Mouse (Mus musculus) cerebellum, postnatal 36 days (tissue): Measurements from ENCODE around the gene Ankdd1b.

Source experiments
- DNase-seq, 2 experiments: peaks; one replicate each; pipeline ENCODE4 v3.0.0; 2021 to 2022; ENCODE audit warnings: mixed read lengths in 2 of 2

The Ankdd1b gene

DNA sequence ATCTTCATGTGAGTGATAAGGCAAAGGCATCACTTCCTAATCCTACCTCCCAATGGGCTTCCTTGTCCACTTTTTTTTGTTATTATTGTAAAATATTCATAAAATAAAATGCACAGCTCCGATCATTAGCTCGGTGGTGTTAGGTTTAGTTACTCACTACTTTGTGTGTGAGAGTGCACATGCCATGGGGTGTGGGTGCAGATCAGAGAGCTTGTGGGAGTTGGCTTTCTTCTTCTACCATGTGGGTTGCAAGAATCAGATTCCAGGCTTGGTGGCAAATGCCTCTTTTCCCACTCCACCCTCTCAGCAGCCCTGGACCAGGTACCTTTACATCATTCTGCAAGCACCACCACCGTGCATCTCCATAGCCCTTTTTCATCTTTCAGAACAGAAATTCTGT is 18.4 kb downstream of the Ankdd1b start:
- DNase-seq: no peak

DNA sequence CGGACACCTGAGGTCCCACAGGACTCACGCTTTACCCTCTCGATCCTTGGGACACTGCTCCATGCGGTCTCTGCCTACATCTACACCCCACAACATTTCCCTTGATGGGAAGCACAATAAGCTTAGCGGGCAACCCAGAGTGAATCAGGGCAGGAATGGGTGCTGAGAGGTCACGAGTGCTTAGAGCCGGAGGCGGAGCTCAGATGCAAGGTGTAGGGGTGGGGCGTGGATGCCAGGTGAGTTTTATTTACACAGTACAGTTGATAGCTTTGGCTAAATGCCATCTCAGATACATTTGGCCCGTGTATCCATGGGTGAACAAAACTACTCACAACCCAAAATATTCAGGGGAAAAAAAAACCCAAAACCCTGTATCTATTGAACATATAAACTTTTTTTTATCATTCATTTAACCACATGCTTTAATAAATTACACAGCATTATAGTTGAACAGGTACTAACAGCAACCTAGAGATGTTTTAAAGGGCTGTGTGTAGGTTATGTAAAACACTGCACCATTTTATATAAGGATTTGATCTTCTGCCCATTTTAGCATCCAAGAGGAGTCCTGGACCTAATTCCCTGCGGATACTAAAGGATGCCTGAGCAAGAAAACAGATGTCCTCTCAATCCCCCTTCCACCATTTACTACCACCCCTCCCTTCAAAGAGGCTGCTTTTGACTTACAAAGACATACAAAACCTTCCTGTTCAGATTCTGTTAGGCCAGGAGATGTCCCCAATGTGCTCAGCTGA is 19.4 kb downstream of the Ankdd1b start:
- DNase-seq: no peak

DNA sequence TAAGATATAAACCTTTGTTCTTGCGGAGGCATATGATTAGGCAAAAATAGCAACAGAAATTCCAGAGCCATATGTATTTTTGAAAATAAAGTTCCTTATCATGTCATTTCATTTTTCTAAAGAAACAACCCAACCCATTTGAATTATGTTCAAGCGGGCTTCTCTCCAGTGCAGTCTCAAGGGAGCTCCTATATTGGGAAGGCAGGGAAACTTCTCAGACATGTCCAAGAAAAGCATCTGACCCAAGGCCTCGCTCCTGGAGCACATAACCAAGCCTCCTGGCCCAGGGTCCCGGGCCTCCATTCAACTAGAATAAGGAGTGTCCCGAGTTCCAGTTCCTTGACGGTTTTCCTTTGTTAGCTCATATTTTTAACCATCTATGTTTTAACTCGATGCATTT is 20.1 kb downstream of the Ankdd1b start:
- DNase-seq: no peak

DNA sequence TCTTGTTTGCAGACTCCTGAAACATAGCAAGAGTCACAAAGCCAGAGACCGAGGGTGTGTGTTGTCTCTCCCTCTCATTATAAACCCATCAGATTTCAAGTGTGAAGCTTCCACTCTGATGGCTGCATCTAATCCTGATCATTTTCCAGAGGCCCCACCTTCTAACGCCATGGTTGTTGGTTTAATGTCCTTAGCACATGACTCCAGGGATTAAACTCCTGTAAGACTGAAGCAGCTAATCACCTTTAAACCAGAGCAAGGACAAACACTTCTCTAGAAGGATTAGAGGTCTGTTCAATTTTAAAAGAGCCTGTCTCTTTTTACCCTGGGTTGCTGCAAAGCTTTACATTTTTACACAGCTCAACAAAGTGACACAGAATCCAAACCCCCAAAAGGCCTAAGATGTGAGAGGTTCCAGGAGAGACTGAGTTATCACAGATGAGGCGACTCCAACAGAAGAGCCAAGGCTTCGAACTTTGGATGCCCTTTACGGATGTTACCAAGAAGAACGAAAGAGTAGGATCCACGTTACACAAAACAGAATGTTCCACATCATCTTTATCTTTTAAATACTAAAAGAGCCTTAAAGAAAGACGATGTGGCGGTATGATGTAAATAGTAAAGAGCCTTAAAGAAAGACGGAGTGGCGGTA is 20.7 kb downstream of the Ankdd1b start:
- DNase-seq: no peak

DNA sequence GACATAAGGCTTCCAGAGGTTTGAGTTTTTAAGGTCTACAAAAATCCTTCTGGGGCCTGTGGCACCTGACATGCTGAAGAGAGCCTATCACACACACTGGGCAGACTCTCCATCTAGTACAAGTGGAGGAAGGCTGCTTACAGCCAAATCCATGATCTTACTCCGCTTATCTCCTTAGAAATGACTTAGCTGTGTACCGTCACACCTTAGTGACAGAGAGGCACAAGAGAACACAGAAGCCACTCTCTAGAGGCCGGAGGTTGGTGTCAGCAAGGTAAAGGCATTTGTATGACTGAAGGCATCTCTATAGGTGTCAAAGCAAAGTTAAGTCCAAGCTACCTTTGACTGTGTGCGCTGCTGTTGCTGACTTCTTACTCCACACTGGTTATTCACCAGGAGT is 30.6 kb downstream of the Ankdd1b start:
- no peak for DNase-seq

DNA sequence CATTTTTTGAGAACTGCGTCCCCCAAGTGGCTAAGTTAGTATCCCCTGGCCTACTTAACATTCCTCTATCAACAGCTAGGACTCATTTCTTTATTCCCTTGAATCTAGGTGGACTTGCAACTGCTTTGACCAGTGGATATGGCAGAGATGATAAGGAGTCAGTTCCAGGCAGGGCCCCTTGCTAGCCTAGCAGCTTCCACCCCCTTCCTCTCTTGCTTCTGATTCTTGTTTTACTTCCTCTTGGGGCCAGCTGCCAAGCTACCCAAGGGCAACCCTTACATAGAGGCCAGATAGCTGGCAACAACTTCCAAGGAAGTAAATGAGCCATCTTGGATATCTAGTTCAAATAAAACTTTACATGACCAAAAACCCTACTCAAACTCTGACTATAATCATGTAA is 34.1 kb downstream of the Ankdd1b start:
- DNase-seq: no peak

DNA sequence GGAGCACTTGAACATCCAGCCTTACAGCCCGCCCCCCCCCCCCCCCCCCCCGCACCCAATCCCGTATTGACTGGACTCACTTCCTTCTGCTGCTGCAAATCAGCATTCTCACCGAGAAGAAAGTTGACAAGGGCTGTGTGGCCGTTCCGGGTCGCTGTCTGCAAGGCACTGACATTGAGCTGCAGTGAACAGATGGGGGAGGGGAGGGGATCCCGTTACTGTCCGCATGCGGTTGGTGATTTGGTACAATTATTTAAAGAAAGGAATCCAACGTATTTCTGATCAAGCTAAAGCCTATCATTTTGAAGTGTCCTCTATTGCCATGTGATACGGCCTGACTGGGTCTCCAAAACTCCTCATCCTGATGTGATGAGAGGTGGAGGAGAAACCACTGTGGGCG is 35.2 kb downstream of the Ankdd1b start:
- no peak for DNase-seq

DNA sequence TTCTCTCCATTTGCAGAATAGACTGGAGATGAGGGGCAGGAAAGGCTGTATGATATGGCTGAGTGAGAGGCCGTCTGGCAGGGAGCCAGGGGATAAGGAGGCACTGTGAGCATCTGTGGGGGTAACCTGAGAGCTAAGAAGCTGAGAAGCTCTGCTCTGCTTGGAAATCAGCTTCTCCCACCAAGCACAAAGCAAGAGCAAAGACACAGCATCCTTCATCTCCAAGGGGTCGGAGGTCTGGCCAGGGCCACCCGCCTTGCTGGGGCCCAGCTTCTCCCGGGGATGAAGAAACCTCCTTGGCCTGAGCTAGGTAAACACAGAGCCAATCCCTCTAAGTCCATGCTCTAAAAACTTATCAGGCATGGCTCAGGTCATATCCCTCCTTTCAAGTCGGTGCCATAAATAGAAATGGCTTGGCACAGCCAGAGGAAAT is 36.1 kb downstream of the Ankdd1b start:
- DNase-seq: no peak

DNA sequence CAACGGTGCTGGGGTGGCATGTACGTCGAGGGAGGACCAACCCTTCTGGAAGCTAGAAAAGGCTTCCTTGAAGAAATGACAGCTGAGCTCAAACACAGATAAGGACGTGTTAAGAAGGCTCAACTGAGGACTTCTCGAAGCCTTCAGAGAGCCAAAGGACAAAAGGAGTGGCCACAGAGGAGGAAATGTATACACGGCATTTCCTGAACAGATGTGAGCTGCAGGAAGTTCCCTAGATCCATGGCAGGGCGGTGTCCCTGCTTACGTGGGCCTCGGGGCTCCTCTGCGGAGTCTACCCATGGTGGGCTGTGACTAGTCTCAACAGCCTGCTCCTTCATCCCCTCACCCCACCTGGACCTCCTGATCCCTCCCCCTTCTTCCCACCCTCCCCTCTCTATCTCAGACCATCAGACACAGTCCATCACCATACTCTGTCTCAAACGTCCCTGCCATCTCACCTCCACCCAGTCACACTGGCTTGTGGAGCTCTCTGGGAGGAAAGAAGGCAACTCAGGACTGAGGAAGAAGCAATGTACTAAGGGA is 37.3 kb downstream of the Ankdd1b start:
- no peak for DNase-seq

DNA sequence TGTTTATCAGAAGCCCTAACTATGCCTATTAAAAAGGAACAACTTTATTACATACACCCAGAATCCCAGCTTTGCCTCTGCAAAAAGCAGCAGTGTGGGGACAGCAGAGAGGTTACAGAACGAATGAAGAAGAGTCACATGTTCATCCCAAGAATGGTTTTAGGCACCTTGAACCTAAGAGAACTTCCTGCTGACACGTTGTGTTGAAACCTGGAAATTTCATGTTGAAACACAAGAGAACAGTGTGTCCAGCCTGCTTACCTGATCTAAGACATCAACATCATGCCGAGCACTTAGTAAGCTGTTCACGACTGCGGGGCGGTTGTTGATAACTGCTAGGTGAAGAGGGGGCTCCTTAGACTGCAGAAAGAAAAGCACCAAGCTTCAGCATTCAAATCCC is 38.0 kb downstream of the Ankdd1b start:
- no peak for DNase-seq

DNA sequence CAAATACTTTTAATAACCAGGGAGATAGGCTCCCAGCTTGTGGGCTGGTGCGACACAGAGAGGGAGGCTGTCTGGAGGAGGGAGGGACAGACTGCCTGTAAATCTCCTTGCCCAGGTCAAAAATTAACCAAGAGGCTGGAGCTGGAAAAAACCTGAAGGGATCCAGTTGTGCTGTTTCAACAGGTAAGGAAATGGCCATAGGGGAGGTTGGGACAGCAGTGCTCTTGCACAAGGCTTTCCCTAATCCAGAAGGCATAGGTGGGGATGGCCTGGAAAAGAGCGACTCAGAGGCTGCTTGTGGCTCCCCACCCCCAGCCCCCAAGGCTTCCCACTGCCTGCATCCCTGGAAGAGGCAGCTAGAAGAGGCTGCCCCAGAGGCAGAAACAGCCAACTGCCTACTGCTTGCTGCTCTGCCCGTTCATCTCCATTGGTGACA is 38.6 kb downstream of the Ankdd1b start:
- no peak for DNase-seq

DNA sequence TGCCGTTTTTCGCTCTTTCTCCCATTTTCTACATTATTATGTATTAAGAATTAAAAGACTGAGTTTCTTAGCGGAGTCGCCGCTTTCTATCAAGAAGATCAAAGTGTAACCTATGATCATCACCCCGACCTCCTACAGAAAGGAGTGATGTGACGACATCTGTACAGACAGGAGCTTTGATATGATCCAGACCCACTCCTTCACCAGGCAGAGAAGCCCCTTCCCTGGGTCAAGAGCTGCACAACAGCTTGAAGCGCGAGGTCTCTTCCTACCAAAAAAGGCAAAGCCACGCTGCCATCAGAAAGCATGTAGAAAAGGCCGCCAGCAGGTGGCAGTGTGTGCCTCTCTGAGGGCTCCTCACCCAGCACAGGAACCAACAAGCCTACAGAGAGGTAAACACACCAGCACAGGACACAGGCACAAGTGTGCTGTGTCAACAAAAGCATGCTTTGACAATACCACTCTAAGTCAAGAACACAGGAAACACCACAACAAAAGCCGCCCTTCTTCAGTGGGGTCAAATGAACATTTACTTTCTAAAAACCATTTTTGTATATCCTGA is 39.3 kb downstream of the Ankdd1b start:
- peak; percentile 87 to 89 for DNase-seq

DNA sequence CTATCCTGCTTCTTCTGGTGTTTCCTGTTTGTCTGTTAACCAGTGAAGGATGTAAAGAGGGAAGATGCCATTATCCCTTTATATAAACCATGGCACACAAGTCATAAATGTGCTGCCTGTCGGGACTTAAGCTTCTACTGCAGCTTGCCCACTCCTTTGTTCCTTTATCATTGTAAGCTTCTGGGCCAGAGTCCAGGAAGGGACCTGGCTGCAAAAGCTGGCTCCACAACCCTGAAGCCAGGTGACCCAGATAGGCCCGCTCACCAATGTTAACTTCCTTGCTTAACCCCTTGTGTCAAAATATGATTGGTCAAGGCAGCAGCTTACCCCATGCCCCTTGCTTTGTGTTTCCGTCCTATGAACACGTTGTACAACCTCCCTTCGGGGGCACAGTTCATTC is 42.5 kb downstream of the Ankdd1b start:
- no peak for DNase-seq

DNA sequence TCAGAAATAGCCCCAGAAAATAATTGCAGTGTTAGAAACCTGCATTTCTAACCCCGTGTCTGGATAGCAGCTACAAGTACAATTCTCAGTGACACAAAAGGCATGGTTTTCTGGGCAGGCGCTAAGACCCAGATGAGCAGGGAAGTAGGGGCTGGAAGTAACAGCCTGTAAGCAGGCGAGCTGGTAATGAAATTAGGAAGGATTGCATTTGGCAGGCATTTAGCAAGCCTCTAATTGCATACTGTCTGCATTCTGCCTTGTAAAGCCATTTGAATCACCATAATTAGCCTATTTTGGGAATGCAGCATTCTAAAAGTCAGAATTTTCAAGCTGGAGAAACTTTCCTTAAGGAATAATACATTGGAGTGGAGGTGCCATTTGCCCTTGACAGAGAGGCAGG is 45.0 kb downstream of the Ankdd1b start:
- DNase-seq: no peak

DNA sequence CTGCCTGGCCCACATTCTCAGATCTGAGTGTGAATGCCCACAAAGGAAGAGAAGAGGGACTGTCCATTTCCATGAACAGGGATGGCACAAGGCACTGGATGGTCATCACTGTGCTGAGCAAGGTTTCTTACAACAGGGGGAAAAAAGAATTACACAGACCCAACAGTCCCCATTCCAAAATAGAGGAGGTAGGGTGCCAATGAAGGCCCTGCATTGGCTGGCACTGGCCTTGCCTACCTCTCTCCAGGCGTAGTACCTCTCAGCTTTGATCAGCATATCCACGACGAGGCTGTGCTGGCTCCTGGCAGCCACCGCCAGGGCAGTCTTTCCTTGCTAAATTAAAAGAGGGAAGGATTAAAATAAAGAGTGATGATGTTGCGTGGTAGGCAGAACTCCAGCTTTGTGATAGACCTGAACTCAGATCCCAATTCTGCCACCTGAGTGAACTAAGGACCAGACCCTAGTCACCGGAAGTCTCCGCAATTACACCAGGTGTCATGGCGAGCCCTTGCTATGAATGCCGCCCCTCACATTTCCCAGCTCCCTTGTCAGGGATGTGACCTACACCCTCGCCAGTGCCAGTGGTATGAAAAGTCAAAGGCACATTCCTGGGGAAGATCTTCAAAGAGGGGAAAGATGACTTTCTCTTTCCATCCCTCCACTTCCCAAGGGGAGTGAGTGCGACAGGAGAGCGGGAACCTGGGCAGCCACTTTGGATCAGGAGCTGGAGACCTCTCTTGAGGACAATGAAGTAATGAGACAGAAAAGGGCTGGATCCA is 46.3 kb downstream of the Ankdd1b start:
- no peak for DNase-seq

DNA sequence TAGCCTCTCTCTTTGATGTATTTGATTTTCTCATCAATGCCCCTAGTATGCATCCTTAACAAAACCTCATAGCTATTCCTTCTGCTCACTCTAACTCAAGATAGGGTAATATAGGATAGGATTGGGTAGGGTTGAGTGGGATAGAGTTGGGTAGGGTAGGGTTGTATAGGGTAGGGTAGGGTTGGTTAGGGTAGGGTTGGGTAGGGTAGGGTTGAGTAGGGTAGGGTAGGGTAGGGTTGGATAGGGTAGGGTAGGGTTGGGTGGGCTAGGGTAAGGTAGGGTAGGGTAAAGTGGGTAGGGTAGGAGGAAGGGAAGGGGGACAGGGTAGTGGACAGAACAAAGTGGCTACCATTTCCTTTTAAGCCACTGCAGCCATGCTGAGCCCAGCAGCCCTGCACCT is 49.8 kb downstream of the Ankdd1b start:
- DNase-seq: no peak

DNA sequence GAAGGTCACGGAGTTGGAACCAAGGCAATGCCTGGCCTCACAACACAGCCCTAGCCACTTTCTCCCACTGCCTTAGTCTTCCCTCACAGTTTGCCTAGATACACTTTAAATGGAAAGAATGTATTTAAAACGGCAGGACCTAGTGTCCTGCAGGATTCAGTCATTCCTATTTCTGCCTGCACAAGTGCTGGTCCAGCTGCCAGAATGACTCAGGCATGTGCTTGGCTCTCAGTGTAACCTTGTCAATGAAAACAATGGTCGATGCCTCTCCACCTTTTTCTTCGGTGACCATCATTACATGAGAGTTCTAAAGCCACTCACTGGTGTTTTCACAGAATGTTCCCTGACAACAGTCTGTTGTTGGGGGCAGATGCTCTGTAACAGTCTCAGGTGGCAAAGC is 52.5 kb downstream of the Ankdd1b start:
- no peak for DNase-seq

DNA sequence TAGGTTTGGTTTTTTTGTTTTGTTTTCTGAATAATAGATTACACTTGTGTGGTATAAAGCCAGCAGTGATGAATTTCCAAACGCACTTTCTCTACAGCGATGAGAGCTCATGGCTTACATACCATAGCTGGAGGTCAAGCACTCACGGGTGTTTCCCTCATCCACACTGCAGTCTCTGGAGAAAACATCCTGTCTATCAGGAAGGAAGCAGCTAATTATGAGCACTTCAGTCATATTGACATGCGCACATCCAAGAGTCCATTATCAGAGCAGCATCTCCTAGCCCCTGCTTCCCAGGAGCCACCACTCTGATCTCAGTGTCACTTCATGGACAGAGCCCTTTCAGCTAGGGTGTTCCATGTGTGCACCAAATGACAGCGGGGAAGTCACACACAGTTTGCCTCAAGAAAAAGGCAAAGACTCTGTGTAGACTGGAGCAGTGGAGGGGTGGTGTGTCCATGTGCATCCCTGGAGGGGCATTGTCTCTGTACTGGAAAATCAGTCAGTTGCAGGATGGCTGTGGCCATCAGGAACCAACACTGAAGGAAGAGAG is 53.7 kb downstream of the Ankdd1b start:
- DNase-seq: no peak

DNA sequence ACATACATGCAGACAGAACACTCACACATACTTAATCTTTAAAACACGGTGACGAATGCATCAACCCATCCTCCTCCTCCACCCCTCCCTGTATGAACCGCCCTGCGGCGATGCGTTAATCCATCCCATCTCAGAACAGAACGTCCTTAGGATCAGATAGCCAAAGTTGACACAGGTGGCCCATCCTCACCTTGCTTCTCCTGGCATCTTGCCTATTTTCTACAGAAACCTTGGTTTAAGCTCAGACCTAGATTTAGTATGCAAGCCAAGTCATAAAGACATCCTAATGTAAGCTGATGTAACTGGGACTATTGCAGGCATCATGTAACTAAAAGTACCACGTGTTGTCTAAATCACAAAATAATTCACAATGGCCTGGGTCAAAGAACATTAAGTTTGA is 54.6 kb downstream of the Ankdd1b start:
- DNase-seq: no peak

DNA sequence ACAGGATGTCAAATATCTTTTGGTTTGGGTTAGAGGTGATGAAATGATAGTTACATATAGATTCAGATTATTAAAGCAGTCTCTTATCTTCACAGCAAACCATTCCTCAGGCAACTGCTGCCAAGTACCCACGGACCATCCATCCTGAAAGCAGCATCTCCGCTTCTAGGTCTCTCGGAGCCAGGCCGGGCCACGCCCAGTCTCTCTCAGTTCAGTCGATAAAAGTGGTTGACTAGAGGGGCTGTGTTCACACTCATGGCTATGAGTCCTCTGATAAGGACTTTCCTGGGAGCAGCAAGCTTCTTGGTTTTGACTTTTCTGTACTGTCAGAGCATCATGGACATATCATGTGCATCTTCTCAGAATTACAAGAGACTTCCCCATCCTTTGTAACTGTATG is 56.6 kb downstream of the Ankdd1b start:
- no peak for DNase-seq

DNA sequence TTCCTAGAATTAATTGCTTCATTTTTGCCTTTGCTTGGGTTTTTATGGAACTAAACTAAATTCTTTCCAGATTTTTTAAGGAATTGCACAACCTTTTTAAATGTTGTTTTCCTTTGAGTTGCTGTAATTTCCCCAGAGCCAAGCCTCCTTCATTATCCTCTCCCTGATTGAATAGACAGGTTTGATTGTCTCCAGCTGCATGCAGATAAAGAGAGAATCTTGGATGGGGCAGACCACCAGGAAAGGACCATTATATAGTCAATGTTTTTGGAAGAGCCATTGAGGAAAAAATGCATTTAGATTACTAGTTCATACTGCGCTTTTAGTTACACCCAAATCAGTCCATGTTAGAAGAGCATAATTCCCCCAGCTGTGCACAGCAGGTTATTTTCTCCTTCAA is 62.2 kb downstream of the Ankdd1b start:
- DNase-seq: no peak

DNA sequence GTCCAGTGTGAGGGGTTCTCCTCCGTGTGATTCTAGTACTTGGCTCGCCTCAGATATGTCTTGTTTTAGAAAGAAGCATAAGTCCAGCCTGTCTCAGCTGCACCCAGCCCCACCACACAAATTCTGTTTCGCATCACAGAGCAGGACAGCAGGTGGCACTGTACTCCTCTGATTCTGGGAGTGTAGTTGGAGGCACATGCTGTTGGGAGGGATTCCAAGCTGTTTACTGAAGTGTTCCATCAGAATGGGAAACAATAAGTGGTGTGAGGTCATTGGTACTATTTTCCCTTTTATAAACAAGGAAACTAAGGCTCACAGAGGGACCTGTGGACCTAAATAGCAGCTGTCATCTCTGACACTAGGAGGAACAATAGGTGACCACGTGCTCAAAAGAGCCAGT is 64.0 kb downstream of the Ankdd1b start:
- DNase-seq: peak; percentile 15 to 16

DNA sequence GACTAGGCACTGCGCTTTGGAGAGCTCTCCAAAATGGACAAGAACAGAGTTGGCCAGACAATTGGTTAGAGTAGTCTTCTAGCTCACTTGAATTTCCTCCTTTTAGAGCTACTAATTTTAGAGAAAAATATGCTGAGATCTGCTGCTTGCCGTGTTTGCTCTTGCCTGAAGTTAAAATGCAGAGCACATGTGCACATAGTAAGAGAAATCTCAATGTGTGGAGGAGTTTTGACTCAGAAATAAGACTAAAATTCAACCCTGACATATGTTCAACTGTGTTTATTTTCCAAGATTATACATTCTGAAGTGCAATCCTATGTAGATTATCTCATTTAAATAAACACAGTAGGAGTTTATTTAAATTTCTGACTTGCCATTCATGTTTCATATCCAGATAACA is 65.5 kb downstream of the Ankdd1b start:
- DNase-seq: no peak
